Mouse (Mus musculus) adrenal gland, adult 2 months (tissue): ENCODE results near the gene Rabggtb. TPM values are rescaled to one million over a fixed set of nuclear protein-coding genes. Genes with fewer than 3 reads are reported as not detected.

Experiments used
- DNase-seq: peaks from one replicate; pipeline ENCODE4 v3.0.0; 2021
- polyA plus RNA-seq: library from polyadenylated mRNA; depleted of rRNA; stranded (reverse); fragments of >200 nt; gene quantifications from 2 replicates; pipeline ENCODE4 v1.2.3, GENCODE M21; 2012
- total RNA-seq, 2 experiments: library from RNA; stranded (reverse); gene quantifications; 2 replicates each; pipeline ENCODE4 v1.2.3; 2021

Rabggtb gene
- total and polyA plus RNA-seq, 3 experiments: 16.3 to 95.2 (median 79.8) TPM

DNA sequence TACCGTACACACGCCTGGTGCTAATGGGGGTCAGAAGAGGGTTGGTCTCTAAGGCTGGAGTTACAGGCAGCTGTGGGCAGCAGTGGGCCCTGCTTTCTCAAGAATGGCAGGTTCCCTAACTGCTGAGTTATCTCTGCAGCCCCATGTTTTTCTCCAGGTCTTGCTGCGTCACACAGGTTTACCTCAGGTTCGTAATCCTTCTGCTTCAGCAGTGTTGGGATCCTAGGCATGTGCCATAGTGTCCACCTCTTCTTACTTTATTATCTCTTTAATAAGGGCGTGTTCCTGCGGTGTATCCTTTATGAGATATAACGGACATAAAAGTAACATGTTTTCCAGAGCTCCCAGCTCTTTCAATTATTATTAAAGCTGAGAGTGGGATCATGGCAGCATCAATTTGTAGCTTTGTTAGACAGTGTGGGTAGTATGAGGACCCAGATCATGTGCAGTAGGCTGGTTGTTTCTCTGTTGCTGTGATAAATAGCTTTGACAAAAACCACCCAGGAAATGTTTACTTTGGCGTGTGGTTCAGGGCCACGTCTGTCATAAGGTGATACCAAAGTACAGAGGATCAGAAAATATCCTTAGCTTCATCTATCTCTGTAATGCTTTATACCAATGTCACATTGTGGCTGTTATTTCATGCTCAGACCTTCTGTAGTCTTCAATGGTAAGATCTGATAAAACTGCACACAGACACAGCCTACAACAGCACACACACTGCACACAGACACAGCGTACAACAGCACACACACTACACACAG is 8.5 kb upstream of the Rabggtb start:
- DNase-seq: peak; percentile 58

- no peak for DNase-seq
Measured at GRCm38 (mm10) chr3:153917200-153917599, 4.4 kb upstream of the Rabggtb start.

- DNase-seq: peak; percentile 63
Measured at GRCm38 (mm10) chr3:153913510-153914243, 868 bp upstream of the Rabggtb start.

DNA sequence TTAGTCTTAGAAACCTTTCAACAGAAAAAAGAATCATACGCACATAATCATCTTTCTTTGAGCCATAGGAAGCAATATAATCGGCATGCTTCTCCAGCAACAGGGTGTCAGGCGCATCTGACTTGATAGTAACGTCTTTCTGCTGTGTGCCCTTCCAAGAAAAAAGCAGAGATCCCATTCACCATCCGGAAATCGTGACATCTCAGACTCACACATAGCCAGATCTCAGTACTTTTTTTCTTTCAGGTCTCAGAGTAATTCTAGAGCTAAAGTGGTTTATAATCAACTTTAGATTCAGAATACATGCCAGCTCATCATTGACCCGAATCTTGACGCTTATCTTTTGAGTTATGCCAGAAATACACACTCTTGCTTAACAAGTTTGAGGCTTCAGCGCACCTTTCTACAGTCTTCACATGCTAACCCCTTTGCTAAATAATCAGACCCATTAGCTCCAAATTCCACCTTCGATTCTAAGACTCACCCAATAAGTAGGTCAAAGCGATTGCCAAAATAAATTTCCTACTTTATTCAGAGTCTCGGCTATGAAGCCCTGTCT is 848 bp downstream of the Rabggtb start:
- DNase-seq: no peak

DNA sequence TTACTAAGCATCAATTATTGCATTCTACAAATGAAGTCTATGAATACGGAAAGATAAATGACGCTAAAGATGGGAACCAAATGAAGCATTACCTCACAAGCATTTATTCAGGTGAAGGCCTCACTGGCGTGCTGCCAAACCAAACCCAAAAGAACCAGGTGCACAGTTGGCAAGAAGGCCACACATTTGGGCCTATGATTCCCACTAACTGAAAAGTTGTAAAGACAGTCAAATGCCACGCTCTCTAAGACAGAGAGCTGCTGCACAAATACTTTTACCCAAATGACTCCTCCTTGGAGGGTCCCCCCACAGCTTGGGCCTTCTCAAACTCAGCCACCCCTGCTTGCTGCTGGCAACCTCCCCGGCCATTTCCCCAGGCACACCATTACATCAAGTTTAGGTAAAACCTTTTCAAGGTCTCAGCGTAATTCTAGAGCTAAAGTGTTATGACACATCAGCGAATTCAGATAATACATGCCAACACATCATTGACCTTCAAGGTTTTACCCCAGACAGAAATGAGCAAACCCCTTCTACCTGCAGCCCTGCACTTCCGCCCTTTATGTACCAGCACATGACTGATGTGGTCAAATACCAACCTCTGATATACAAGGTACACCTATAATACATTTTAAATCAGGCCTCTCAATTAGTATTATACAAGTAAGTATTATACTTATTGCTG is 1.5 kb downstream of the Rabggtb start:
- peak; percentile 31 for DNase-seq

DNA sequence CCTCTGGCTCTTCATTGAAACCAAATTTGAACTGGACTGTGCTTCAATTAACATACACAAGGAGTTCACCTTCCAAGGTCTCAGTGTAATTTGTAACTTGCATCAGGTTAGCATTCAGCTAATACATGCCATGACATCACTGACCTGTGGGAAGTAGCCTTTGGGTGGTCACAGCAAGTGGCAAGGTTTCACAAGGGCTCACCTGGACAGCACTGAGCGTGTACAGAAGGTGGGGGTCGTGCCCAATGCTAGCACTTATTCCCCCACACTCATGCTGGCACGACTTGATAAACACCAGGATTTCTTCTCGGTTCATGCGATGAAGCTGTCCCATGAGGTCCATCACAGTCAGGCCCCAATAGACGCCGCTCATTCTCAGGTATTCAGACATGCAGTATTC is 2.3 kb downstream of the Rabggtb start:
- no peak for DNase-seq

GRCm38 (mm10) chr3:153908919-153909318 is 3.9 kb downstream of the Rabggtb start:
- no peak for DNase-seq

- DNase-seq: no peak
Measured at GRCm38 (mm10) chr3:153906136-153906871, 6.5 kb downstream of the Rabggtb start, which contains the start of gene Msh4. TSS of gene Msh4 (minus strand) at chr3:153906138.

DNA sequence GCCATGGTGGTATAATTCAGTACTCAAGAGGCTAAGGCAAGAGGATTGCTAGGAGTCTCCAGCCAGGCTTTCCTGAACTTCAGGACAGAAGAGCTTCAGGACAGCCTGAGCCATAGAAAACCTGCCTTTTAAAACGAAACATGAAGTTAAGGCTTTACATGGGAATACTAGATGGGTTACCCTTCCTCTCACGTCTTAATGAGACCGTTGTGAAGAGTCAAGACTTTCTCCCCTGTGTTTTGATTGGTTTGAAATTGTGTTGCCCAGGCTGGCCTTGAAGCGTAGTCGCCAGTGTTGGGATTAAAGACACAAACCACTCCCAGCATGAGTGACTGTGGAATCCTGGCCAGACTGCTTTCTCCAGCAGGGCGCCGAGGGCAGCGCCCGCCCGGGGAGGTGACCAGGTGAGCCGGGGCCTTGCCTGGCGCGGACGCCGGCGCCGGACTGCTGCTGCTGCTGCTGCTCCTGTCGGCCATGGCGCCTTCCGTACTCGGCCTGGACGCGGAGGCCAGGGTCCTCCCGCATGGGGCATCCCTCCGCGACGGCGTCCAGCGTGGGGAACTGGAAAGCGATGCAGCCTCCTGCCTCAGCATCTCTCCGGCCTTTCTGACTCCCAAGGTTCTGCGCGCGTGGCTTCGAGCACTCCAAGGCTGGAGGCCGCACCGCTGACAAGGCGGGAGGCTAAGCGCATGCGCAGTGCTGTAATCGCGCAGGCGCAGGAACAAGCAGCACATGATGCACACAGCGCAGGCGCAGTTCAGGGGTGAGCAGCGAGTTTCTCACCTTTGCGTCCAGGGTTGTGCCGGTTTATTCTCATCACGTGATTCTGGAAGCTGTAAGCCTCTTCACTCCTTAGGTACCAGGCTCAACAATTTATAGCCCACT is 7.3 kb downstream of the Rabggtb start:
- DNase-seq: peak; percentile 13

GRCm38 (mm10) chr3:153904586-153904985 is 8.2 kb downstream of the Rabggtb start:
- DNase-seq: peak; percentile 71

GRCm38 (mm10) chr3:153902595-153902994 is 10.2 kb downstream of the Rabggtb start:
- DNase-seq: no peak

DNA sequence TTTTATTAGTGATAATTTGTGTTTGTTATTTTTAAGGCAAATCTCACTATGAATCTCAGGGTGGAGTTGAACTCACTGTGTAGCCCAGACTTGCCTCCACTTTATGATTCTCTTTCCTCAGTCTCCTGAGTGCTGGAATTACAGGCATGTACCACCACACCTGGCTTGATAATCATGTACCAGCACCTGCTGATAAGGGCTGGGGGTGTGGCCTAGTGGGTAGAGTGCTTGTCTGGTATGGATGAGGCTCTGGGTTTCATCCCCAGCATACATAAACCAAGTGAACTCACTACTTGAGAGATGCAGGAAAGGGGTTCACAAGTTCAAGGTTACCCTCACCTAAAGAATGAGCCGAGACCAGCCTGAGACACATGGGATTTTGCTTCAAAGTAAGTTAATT is 10.9 kb downstream of the Rabggtb start:
- DNase-seq: no peak

- no peak for DNase-seq
Measured at GRCm38 (mm10) chr3:153897216-153897615, 15.6 kb downstream of the Rabggtb start.

GRCm38 (mm10) chr3:153895454-153895853 is 17.4 kb downstream of the Rabggtb start:
- no peak for DNase-seq

DNA sequence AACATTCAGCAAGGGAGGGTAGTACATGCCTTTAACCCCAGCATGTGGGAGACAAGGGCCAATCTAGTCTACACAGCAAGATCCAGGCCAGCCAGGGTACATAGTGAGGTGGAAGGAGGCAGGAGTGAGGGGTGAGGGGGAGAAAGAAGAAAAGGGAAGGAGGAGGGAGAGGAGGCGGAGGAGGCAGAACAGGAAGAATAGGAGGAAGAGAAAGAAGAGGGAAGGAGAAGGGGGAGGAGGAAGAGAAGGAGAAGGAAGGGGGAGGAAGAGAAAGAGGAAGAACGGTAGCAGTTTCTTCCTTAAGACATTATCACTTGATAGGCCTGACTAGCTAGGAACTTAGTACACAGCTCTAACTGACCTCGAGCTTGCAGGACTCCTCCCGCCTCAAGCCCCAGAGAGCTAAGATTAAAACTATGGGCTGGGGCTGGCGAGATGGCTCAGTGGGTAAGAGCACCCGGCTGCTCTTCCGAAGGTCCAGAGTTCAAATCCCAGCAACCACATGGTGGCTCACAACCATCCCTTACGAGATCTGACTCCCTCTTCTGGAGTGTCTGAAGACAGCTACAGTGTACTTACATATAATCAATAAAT is 23.5 kb downstream of the Rabggtb start:
- no peak for DNase-seq

GRCm38 (mm10) chr3:153888141-153888540 is 24.7 kb downstream of the Rabggtb start:
- no peak for DNase-seq

DNA sequence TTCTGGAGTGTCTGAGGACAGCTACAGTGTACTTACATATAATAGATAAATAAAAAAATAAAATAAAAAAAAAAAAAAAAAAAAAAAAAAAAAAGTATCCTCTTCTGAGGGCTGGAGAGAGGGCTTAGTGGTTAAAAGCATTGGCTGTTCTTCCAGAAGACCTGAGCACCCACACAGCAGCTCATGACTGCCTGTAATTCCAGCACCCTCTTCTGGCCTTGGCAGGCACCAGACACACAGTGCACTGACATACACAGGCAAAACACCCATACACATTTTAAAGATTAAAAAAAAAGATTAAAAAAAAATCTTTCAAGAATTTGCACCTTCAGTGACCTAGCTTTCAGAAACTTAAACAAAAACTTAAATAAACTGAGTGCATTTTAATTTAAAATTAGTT is 26.5 kb downstream of the Rabggtb start:
- no peak for DNase-seq

- no peak for DNase-seq
Measured at GRCm38 (mm10) chr3:153871396-153871795, 41.4 kb downstream of the Rabggtb start.

DNA sequence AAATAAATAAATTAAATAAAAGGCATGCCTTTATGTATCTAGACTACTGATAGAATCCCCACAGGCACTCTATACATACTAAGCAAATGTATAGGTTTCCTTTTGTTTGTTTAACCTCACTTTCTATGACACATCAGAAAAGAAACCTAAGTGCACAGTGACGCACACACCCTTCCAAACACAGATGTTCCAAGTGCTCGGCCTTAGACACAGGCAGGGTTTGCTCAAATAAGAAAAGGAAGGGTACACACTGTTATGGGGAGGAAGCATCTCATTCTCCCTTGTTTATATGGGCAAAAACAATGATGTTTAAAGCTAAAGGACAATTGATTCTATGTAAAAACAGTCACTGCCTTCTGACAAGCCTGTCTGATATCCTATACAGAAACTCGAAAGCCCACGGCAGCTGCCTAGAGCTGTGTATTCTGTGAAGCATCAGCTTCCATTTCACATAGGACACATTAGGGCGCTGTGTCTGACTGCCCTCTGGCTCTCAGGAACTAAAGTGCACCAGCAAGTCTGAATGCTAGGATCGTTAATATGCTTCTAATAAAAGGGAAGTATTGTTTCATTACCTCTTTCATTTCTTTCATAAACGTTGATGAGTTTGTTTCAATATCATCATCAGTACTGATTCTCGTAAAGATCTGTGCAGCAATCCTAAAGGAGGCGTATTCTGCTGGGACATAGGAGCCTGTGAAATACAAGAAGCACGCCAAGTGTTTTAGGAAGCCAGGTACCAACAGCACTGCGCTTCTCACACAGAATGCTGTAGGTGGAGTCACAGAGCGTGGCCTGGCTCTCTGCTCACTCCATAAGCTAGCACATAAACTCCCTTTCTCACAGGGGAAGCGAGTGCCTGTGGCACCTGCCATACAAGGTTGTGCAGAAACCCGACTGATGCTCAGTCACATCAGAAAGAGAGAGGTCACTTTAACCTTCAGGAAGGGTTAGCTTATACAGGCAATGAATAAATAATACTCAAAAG is 45.4 kb downstream of the Rabggtb start:
- no peak for DNase-seq
